Mouse (Mus musculus) lung, embryonic 16.5 days (tissue): ENCODE results near the gene Sardh. TPM values are rescaled to one million over a fixed set of nuclear protein-coding genes. Genes with fewer than 3 reads are reported as not detected.

ENCODE experiments used
- ATAC-seq: fragments of 200-750 bp; cut with Nextera tagmentation; 2 replicates; pipeline ENCODE4 v1.8.0; 2017; ENCODE audit warnings: low read depth, mild to moderate bottlenecking, moderate library complexity
- H3K27ac ChIP-seq: fragments of 300-500 bp; sonication (generic); 2 replicates; pipeline ENCODE4 v1.5.1; 2014; ENCODE audit warnings: mild to moderate bottlenecking, control low read depth, low read length
- H3K27me3 ChIP-seq: fragments of 300-500 bp; sonication (generic); 2 replicates; pipeline ENCODE4 v1.6.1; 2014; ENCODE audit warnings: low read depth, low read length, mixed read lengths; ENCODE audit not compliant: control insufficient read depth, insufficient read depth
- H3K36me3 ChIP-seq: fragments of 300-500 bp; sonication (generic); 2 replicates; pipeline ENCODE4 v1.6.1; 2014; ENCODE audit warnings: low read length; ENCODE audit not compliant: control insufficient read depth, insufficient read depth
- H3K4me1 ChIP-seq: fragments of 300-500 bp; sonication (generic); replicated peaks from 2 replicates; pipeline ENCODE4 v1.6.1; 2014; ENCODE audit warnings: low read length, mixed read lengths; ENCODE audit not compliant: control insufficient read depth, insufficient read depth
- H3K4me2 ChIP-seq: fragments of 300-500 bp; sonication (generic); 2 replicates; pipeline ENCODE4 v1.6.1; 2014; ENCODE audit warnings: low read depth, low read length, control low read depth
- H3K4me3 ChIP-seq: fragments of 300-500 bp; sonication (generic); 2 replicates; pipeline ENCODE4 v1.5.1; 2014; ENCODE audit warnings: mild to moderate bottlenecking, low read length, control low read depth
- H3K9ac ChIP-seq: fragments of 300-500 bp; sonication (generic); 2 replicates; pipeline ENCODE4 v1.6.1; 2014; ENCODE audit warnings: low read length, control low read depth
- H3K9me3 ChIP-seq: fragments of 300-500 bp; sonication (generic); 2 replicates; pipeline ENCODE4 v1.6.1; 2016; ENCODE audit warnings: low read length; ENCODE audit not compliant: control insufficient read depth
- WGBS: fragments of 180-500 bp; shearing (Covaris S2); extraction: QIAGEN DNeasy Blood & Tissue Kit; methylation state at CpG from one replicate; pipeline ENCODE4 v1.1.7; 2014; 5-methylcytosine and 5-hydroxymethylcytosine counted together
- polyA plus RNA-seq: library from polyadenylated mRNA; unstranded; fragments of >200 nt; fragmentation: Nextera tagmentation; extraction: Ambion mirVana; gene quantifications from 2 replicates; pipeline ENCODE4 v1.2.1, GENCODE M21; 2015

Sardh gene
- polyA plus RNA-seq, 1 experiment from 2014 or later, result 32.0 TPM

- Histone ChIP-seq H3K9ac (no peak within 1 kb of the TSS), H3K4me2 (no peak within 1 kb of the TSS), H3K4me1 (peaks cover 7% of the 10 kb centered on the region), H3K27ac (no peak within 1 kb of the TSS), H3K27me3 (no peaks in the 10 kb centered on the region), H3K4me3 (no peak within 1 kb of the TSS), H3K9me3 (no peaks in the 10 kb centered on the region), H3K36me3 (no peaks in the 10 kb centered on the region)
- 70% methylated on average over 12 of the region's 12 CpGs for WGBS
- no peak for ATAC-seq
These were observed 83.1 kb downstream of the Sardh start, which contains the start of gene Dbh for GRCm38 (mm10) chr2:27164796-27165590. Gene Dbh (plus strand): TSS chr2:27165233.

GRCm38 (mm10) chr2:27163851-27164250, 84.3 kb downstream of the Sardh start:
- Histone ChIP-seq H3K4me3 (no peak overlapping the region), H3K9ac (no peak overlapping the region), H3K4me1 (peaks cover 7% of the 10 kb centered on the region), H3K27ac (no peak overlapping the region), H3K27me3 (no peaks in the 10 kb centered on the region), H3K9me3 (no peaks in the 10 kb centered on the region), H3K36me3 (no peaks in the 10 kb centered on the region), H3K4me2 (no peak overlapping the region)
- 59% methylated on average over 5 of the region's 5 CpGs for WGBS
- no peak for ATAC-seq

DNA sequence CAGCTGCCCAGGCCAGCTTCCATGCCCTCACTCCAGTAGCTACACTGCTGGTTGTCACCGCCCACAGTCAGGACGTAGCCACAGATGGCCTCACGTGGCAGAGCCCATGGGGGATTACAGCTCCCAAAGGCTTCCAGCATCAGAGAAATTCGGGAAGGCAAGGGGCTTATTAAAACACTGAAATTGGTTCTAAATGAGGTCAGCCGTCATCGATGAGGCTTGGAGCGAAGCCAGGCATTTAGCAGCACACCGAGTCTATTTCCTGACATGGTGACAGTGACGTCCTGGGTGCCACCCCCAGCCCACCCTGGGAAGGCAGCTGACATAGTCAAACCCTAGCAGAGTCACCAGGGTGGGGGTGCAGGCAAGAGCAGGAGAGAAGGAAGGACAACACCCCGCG, 85.5 kb downstream of the Sardh start:
- Histone ChIP-seq H3K27ac (no peak overlapping the region), H3K9me3 (no peaks in the 10 kb centered on the region), H3K27me3 (no peaks in the 10 kb centered on the region), H3K9ac (no peak overlapping the region), H3K4me2 (no peak overlapping the region), H3K4me3 (no peak overlapping the region), H3K36me3 (no peaks in the 10 kb centered on the region), H3K4me1 (peaks cover 7% of the 10 kb centered on the region)
- no peak for ATAC-seq
- WGBS, result 52% methylated on average over 11 of the region's 11 CpGs

DNA sequence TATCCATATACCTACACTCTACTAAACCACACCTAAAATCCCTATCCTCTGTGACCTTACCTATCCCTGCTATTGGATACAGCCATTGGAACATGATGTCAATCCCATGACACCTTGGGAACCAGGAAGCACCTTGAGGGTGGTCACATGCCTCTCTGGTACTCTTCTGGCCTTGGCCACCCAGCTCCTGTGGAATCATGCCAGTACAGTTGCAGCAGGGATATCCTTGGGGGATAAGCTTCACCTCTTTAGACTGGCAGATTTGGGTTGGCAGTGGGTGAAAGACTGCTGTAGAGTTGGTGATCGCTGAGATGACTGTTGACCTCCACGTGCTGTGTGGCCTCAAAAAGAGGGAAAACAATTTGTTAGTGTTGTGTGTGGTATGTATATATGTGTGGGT, 86.6 kb downstream of the Sardh start:
- H3K9me3 ChIP-seq, result no peaks in the 10 kb centered on the region
- H3K4me2 ChIP-seq, result no peak overlapping the region
- ATAC-seq, result no peak
- no peaks in the 10 kb centered on the region for H3K27me3 ChIP-seq
- H3K36me3 ChIP-seq, result no peaks in the 10 kb centered on the region
- H3K4me1 ChIP-seq, result no peaks in the 10 kb centered on the region; the same call in 1 of the 2 replicates
- no peak overlapping the region for H3K27ac ChIP-seq
- no peak overlapping the region for H3K4me3 ChIP-seq
- no peak overlapping the region for H3K9ac ChIP-seq
- WGBS, result 79% methylated on average over 2 of the region's 2 CpGs

DNA sequence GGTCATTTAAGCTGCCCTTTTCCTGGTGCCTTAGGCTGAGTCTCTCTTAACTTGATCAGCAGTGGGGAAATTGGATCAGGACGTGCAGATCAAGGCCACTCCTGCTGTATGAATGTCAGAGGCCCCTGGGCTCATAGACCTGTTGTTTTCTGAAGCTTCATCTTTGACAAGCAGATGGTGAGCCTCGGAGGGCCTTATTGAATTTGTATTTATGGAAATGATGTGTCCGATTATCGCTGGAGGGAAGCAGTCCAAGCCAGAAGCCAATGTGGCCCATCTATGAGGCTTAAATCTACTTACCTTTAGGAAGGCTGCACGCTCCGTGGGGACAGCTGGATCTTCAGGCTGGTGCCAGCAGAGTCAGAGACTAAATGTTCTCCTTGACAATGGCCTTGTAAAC, 91.5 kb downstream of the Sardh start:
- Histone ChIP-seq H3K27ac (no peak overlapping the region), H3K27me3 (no peaks in the 10 kb centered on the region; the same call in 1 of the 2 replicates), H3K4me1 (no peaks in the 10 kb centered on the region), H3K9ac (no peak overlapping the region), H3K36me3 (no peaks in the 10 kb centered on the region), H3K9me3 (no peaks in the 10 kb centered on the region), H3K4me3 (no peak overlapping the region), H3K4me2 (no peak overlapping the region)
- ATAC-seq, result no peak
- 78% methylated on average over 6 of the region's 6 CpGs for WGBS

DNA sequence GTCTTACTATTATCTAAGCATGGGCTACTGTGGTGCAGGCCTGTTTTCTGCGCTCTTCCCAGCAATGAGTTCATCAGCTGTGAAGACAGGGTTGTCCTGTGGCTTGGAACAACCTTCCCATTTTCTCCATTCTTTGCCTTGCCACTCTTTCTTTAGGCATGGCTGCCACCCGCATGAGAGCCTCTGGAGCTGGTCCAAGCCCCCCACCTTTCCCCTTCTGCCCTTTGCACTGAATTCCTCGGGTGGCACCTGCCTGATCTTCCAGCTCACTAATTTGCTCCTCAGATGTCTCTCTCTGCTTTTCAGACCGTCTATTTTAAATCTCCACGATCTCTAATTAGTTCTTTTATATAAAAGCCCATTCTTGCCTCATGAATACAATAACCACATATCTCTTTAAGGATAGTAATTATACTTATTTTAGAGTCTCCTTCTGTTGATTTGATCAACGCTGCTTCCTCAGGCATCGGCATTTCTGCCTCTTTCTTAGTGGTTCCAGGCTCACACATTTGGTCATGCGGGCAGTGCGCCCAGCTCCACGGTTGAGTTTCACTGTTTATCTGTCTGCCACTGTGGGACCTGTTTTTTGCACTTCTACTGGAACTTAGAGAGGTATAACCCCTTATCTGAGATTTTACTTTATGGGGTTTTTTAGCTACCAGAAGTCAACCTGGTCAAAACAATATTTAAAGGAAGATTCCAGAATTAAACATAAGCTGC, 93.5 kb downstream of the Sardh start:
- H3K9ac ChIP-seq, result no peak overlapping the region
- no peak for ATAC-seq
- no peaks in the 10 kb centered on the region; the same call in 1 of the 2 replicates for H3K27me3 ChIP-seq
- H3K36me3 ChIP-seq, result no peaks in the 10 kb centered on the region
- no peak overlapping the region for H3K27ac ChIP-seq
- 73% methylated on average over 10 of the region's 10 CpGs for WGBS
- no peaks in the 10 kb centered on the region for H3K4me1 ChIP-seq
- H3K4me2 ChIP-seq, result no peak overlapping the region
- H3K9me3 ChIP-seq, result no peaks in the 10 kb centered on the region
- H3K4me3 ChIP-seq, result no peak overlapping the region

- Histone ChIP-seq H3K4me2 (no peak overlapping the region), H3K9me3 (no peaks in the 10 kb centered on the region), H3K9ac (no peak overlapping the region), H3K36me3 (no peaks in the 10 kb centered on the region), H3K27ac (no peak overlapping the region), H3K27me3 (no peaks in the 10 kb centered on the region; the same call in 1 of the 2 replicates), H3K4me3 (no peak overlapping the region), H3K4me1 (no peaks in the 10 kb centered on the region)
- no peak for ATAC-seq
- 13% methylated on average over 2 of the region's 2 CpGs for WGBS
These were observed 98.7 kb downstream of the Sardh start for GRCm38 (mm10) chr2:27149457-27149856.

DNA sequence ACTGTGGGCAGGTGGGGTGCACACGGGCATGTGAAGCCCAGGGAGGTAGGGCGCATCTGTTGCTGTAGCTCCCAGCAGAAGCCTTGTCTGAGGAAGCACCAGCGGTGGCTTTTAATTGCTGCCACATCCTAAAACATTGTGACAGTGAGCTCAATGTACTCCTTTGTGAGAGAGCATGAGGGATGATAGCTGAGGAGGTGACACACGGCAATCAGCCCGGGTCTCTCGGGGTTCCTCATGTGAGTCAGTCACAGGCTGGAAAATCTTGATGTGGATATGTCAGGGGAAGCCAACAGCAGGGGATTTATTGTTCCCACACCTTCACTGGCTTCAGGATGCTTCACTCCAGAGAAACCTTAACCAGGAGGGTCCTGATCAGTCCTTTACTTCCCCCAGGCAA, 101.3 kb downstream of the Sardh start:
- H3K36me3 ChIP-seq, result no peaks in the 10 kb centered on the region
- H3K27me3 ChIP-seq, result peaks cover 7% of the 10 kb centered on the region
- H3K27ac ChIP-seq, result no peak overlapping the region
- H3K4me3 ChIP-seq, result no peak overlapping the region
- H3K4me1 ChIP-seq, result peaks cover 4% of the 10 kb centered on the region
- no peaks in the 10 kb centered on the region for H3K9me3 ChIP-seq
- ATAC-seq, result no peak
- no peak overlapping the region for H3K9ac ChIP-seq
- WGBS, result 74% methylated on average over 6 of the region's 6 CpGs
- no peak overlapping the region for H3K4me2 ChIP-seq

DNA sequence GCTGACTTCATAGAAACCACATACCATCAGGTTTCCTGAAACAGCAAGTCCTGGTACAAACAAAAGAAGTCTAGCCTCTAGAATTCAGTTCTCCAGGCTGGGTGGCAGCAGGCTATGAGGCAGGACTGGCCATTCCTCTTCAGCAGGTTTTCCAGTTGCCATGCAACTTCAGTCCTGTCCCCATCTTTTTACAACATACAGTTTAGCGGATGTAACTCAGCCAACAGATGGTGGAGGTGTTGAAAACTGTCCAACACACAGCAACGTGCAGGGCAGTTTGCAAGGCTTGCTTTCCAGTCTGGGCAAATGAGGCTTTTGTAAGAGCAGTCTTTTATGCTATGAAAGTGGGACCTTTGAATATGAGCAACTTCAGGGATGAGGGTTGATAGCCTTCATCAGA, 103.2 kb downstream of the Sardh start:
- Histone ChIP-seq H3K36me3 (no peaks in the 10 kb centered on the region), H3K4me1 (peaks cover 4% of the 10 kb centered on the region), H3K4me2 (no peak overlapping the region), H3K27ac (no peak overlapping the region), H3K9me3 (no peaks in the 10 kb centered on the region), H3K4me3 (no peak overlapping the region), H3K27me3 (peaks cover 22% of the 10 kb centered on the region), H3K9ac (no peak overlapping the region)
- no peak for ATAC-seq
- WGBS, result 59% methylated on average over 2 of the region's 2 CpGs
